Mouse (Mus musculus): ENCODE data around the gene Alx1. TPM values are rescaled to one million over a fixed set of nuclear protein-coding genes. Genes with fewer than 3 reads are reported as not detected.

Alx1 gene
- polyA plus RNA-seq, 1 experiment from 2014 or later = 0.11 TPM

Other genes starting within 250 kb of the Alx1 start
- gene Lrriq1, start 206.1 kb upstream of the Alx1 start, polyA plus RNA-seq (2014; fragmentation: Nextera tagmentation; extraction: Ambion mirVana) = 0.42 and 0.69 TPM in 2 replicates

Measured in intestine, embryonic 14.5 days (tissue).